Comparison of ENCODE assay signal across 24 mouse cellular contexts in the genomic region with DNA sequence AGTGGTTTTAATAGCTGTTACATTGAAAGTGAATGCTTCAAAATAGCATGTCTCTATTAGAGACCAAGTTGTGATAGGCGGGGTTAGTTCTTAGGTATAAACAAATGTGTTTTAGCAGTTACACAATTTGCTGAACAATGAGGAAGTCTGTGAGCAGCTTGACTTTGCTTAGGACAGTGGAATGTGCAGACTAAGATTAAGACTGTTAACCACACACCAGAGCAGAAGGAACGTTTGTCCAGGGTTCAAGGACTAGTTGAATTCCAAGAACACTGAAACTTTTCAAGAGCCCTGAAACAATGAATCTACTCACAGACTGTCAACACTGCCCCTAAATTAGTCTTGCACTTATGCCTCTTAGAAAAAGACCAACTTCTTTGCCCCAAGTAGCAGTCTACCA. TPM values are rescaled to one million over a fixed set of nuclear protein-coding genes. Genes with fewer than 3 reads are reported as not detected.
A peak's percentile ranks its signal among the peaks of the same experiment; 100 is the strongest.
DNase-seq lines count a peak whose midpoint lies in the region; ATAC-seq and TF ChIP-seq lines count a peak whose summit lies in the region.
"Had no signal": no experiment of that assay in that cellular context is flagged by ENCODE, and none has a peak within 500 bp of the region (broad histone marks: within the 10 kb centered on the region; RNA-seq: fewer than 3 reads in every experiment).

No protein-coding gene starts in this region.

- DNase-seq in heart, adult 11 months = peak; percentile 11
- DNase-seq in heart, postnatal 36 days = no peak
- no peak for DNase-seq in lung, postnatal 14 days
- no peak for DNase-seq in adipocyte (ENCODE audit: low spot score)
- DNase-seq in gastrocnemius, postnatal 36 days = no peak
- DNase-seq: adrenal gland, postnatal 14 days; cerebellum, adult 8-10 months; cerebellum, postnatal 14 days; embryo, embryonic 11 days; gastrocnemius, adult 2 months; gastrocnemius, postnatal 25 days; heart, adult 2 months; heart, postnatal 14 days had no signal

- H3K4me1 ChIP-seq in lung, embryonic 16.5 days (replicated peaks; ENCODE audit: control insufficient read depth, insufficient read depth, low read length) = peaks cover 42% of the 10 kb centered on the region
- H3K4me1 ChIP-seq in bone marrow macrophage, adult 2 months (ENCODE audit: control insufficient read depth, insufficient read depth, low read length) = peaks cover 11% of the 10 kb centered on the region

- no peaks in the 10 kb centered on the region for H3K9me3 ChIP-seq in lung, embryonic 16.5 days (ENCODE audit: control insufficient read depth, low read length)
- H3K9me3 ChIP-seq: embryonic facial prominence, embryonic 15.5 days; forebrain, embryonic 10.5 days; heart, embryonic 15.5 days; hindbrain, embryonic 10.5 days; hindbrain, embryonic 15.5 days had no signal

- no peaks in the 10 kb centered on the region for H3K27me3 ChIP-seq in lung, embryonic 16.5 days (ENCODE audit: control insufficient read depth, insufficient read depth, low read depth, low read length)
- H3K27me3 ChIP-seq: embryonic facial prominence, embryonic 15.5 days; heart, embryonic 15.5 days; hindbrain, embryonic 15.5 days had no signal

- peak; percentile 68 for ATAC-seq in lung, embryonic 16.5 days (ENCODE audit: low read depth)
- peak; percentile 29; the same call in 1 of the 2 replicates for ATAC-seq in megakaryocyte, adult 5-6 weeks (ENCODE audit: poor library complexity, severe bottlenecking)
- ATAC-seq: forebrain, embryonic 14.5 days had no signal

- TF ChIP-seq CTCF in bone marrow macrophage, adult 2 months (IDR thresholded peaks at IDR 0.05; ENCODE audit: low read depth, low read length) = no peak

- no peak overlapping the region for H3K9ac ChIP-seq in lung, embryonic 16.5 days (ENCODE audit: low read length)
- H3K9ac ChIP-seq: embryonic facial prominence, embryonic 15.5 days; heart, embryonic 15.5 days; hindbrain, embryonic 15.5 days had no signal

- H3K27ac ChIP-seq in lung, embryonic 16.5 days (ENCODE audit: low read length) = peak overlapping the region; percentile 91
- H3K27ac ChIP-seq in bone marrow macrophage, adult 2 months (ENCODE audit: insufficient read depth, low read depth, low read length) = peak overlapping the region; percentile 44; the same call in 1 of the 2 replicates
- H3K27ac ChIP-seq: embryonic facial prominence, embryonic 15.5 days; forebrain, embryonic 10.5 days; gastrocnemius, adult 2 months; heart, adult 2 months; heart, embryonic 15.5 days; hindbrain, embryonic 10.5 days; hindbrain, embryonic 15.5 days had no signal

- H3K36me3 ChIP-seq in lung, embryonic 16.5 days (ENCODE audit: control insufficient read depth, insufficient read depth, low read length) = no peaks in the 10 kb centered on the region
- H3K36me3 ChIP-seq: embryonic facial prominence, embryonic 15.5 days; heart, embryonic 15.5 days; hindbrain, embryonic 10.5 days; hindbrain, embryonic 15.5 days had no signal

- TF ChIP-seq POLR2A in bone marrow macrophage, adult 2 months (IDR thresholded peaks at IDR 0.05; ENCODE audit: borderline replicate concordance, low read depth, low read length) = no peak

- intact Hi-C loops in heart, postnatal 36 days (cut with DNase I) = no loop called here
- intact Hi-C loops in gastrocnemius, postnatal 36 days (cut with DNase I) = no loop called here

- no peak overlapping the region for H3K4me2 ChIP-seq in lung, embryonic 16.5 days (ENCODE audit: low read depth, low read length)
- H3K4me2 ChIP-seq: embryonic facial prominence, embryonic 15.5 days; heart, embryonic 11.5 days; heart, embryonic 15.5 days; hindbrain, embryonic 15.5 days had no signal

- 36% methylated on average over 2 of the region's 2 CpGs for WGBS in lung, embryonic 16.5 days

- H3K4me3 ChIP-seq in lung, embryonic 16.5 days (ENCODE audit: low read length) = no peak overlapping the region
- no peak overlapping the region for H3K4me3 ChIP-seq in bone marrow macrophage, adult 2 months (ENCODE audit: insufficient read depth, low read length)
- H3K4me3 ChIP-seq: embryonic facial prominence, embryonic 15.5 days; erythroblast, embryonic 14.5 days; forebrain, embryonic 10.5 days; gastrocnemius, adult 2 months; heart, adult 2 months; heart, embryonic 15.5 days; hindbrain, embryonic 10.5 days; hindbrain, embryonic 15.5 days had no signal

RNA-seq across cellular contexts. Expression of gene 1110051M20Rik, which starts 2.8 kb away (rescaled TPM):
- 10 to 100 TPM in 1 of 2 experiments, 1 to 10 TPM in 1; 9.4 to 12.1 TPM for total RNA-seq in heart, postnatal 36 days (2021)
- 69.4 and 72.2 TPM in 2 replicates for polyA plus RNA-seq in lung, embryonic 16.5 days (2015; fragmentation: Nextera tagmentation; extraction: Ambion mirVana)
- polyA plus RNA-seq in bone marrow macrophage, adult 2 months (2012; ENCODE audit: insufficient read depth, insufficient read length, missing spikeins) = 8.1 and 14.2 TPM in 2 replicates
- 2.0 and 4.2 TPM in 2 replicates for total RNA-seq in megakaryocyte, adult 5-6 weeks (2015)
- 1.7 and 3.2 TPM in 2 replicates for total RNA-seq in megakaryocyte, adult 5-6 weeks (2017)
- 10 to 100 TPM; 12.3 to 12.6 TPM for total RNA-seq in gastrocnemius, postnatal 36 days (2021)

RNA-seq across cellular contexts. Expression of gene Lrp4, which starts 15.6 kb away (rescaled TPM):
- 10 to 100 TPM; 10.6 to 11.5 TPM for total RNA-seq in heart, postnatal 36 days (2021)
- polyA plus RNA-seq in lung, embryonic 16.5 days (2015; fragmentation: Nextera tagmentation; extraction: Ambion mirVana) = 13.9 and 15.4 TPM in 2 replicates
- 3.4 and 3.8 TPM in 2 replicates for polyA plus RNA-seq in bone marrow macrophage, adult 2 months (2012; ENCODE audit: insufficient read depth, insufficient read length, missing spikeins)
- 1.0 and 1.1 TPM in 2 replicates for total RNA-seq in megakaryocyte, adult 5-6 weeks (2015)
- total RNA-seq in megakaryocyte, adult 5-6 weeks (2017) = 1.9 and 2.7 TPM in 2 replicates
- 1 to 10 TPM; 7.2 to 7.3 TPM for total RNA-seq in gastrocnemius, postnatal 36 days (2021)
- polyA plus RNA-seq: erythroblast, embryonic 14.5 days had no signal
